Mouse (Mus musculus): ENCODE measurements around the gene Prkcd. TPM values are rescaled to one million over a fixed set of nuclear protein-coding genes. Genes with fewer than 3 reads are reported as not detected.

Prkcd gene
- polyA plus RNA-seq, 1 experiment: 32.1 TPM

DNA sequence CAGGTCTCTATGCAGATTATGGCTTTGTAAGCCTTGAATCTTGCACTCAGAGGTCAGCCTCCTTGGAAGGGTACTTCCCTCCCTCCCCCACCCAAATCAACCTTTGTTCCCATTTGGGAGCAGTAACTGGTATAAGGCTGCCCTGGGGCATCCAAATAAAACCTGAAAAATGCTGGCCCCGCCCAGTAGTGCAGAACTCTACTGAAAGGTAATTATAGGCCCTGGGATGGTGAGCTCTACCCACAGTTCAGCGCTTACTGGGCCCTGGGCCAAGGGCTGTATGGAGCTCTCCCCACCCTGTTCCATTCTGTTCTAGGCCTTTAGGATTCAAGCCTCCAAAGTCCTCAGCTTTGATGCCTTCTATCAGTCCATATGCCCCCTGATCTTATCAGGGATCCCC lies 11.1 kb upstream of the Prkcd start:
- peaks cover 17% of the 10 kb centered on the region for H3K27me3 ChIP-seq (replicated peaks)
- TF ChIP-seq GATA1 (IDR thresholded peaks at IDR 0.05; ENCODE audit: borderline replicate concordance, low read length) (no peak), FLI1 (IDR thresholded peaks at IDR 0.05; ENCODE audit: low read length) (no peak)
- no peaks in the 10 kb centered on the region for H3K9me3 ChIP-seq
- no peaks in the 10 kb centered on the region for H3K36me3 ChIP-seq (replicated peaks; ENCODE audit: low read length)
- H3K4me3 ChIP-seq (replicated peaks): no peak overlapping the region
- H3K4me1 ChIP-seq: peaks cover 89% of the 10 kb centered on the region

DNA sequence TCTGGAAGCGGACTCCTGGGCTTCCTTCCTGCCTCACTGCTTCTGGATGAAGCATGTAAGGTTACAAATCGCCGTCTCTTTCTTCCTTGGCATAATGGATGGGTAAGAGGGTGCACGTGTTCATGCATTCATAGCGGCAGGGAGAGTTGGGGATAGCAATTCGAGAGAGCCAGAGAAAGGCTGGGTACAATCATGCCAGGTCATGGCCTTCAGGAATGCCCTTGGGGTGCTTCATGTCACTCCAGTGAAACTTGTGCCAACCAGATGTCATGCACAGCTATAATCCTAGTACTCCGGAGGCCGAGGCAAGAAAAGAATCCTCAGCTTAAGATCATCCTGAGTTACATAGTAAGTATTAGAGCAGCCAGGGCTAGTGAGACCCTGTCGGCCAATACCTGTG lies 10.5 kb upstream of the Prkcd start:
- TF ChIP-seq FLI1 (IDR thresholded peaks at IDR 0.05; ENCODE audit: low read length): no peak
- TF ChIP-seq GATA1 (IDR thresholded peaks at IDR 0.05; ENCODE audit: borderline replicate concordance, low read length): no peak
- Histone ChIP-seq H3K4me1 (peaks cover 90% of the 10 kb centered on the region), H3K9me3 (no peaks in the 10 kb centered on the region), H3K36me3 (replicated peaks; ENCODE audit: low read length) (no peaks in the 10 kb centered on the region), H3K4me3 (replicated peaks) (no peak overlapping the region), H3K27me3 (replicated peaks) (peaks cover 17% of the 10 kb centered on the region)

DNA sequence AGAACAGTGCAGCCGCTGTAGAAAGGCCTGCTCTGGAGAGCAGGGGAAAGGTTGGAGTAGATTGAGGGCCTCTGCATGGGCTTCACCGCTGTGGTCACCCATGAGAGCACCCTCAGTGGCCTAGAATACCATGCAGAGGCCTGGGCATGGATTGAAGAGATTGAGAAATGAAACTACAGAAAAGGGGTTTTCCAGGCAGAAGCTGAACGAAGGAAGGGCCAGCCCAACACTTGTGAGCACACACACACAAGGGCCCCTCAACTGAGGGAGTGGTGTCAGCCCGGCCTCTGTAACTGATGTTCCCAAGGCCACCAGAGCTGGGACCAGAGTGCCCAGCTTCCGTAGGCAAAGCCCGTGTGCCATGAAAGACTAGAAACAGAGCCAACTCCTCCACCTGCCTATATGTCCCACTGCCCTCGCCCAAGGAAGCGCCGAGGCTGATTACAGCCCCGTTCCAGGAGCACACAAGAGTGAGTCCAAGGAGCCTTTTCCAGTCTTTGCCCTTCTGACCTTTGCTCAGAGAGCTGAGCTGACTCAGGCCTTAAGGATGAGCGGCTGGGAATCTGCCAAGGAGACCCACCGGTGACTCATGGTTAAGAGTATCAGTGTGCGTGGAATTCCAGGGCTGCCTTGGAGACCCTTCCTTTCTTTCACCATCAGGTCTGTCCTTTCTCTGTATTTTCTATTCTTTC lies 9.4 kb upstream of the Prkcd start:
- Histone ChIP-seq H3K4me3 (replicated peaks) (no peak overlapping the region), H3K27me3 (replicated peaks) (peaks cover 17% of the 10 kb centered on the region), H3K9me3 (no peaks in the 10 kb centered on the region), H3K4me1 (peaks cover 93% of the 10 kb centered on the region), H3K36me3 (replicated peaks; ENCODE audit: low read length) (no peaks in the 10 kb centered on the region)
- no peak for TF ChIP-seq GATA1 (IDR thresholded peaks at IDR 0.05; ENCODE audit: borderline replicate concordance, low read length)
- TF ChIP-seq FLI1 (IDR thresholded peaks at IDR 0.05; ENCODE audit: low read length): no peak

DNA sequence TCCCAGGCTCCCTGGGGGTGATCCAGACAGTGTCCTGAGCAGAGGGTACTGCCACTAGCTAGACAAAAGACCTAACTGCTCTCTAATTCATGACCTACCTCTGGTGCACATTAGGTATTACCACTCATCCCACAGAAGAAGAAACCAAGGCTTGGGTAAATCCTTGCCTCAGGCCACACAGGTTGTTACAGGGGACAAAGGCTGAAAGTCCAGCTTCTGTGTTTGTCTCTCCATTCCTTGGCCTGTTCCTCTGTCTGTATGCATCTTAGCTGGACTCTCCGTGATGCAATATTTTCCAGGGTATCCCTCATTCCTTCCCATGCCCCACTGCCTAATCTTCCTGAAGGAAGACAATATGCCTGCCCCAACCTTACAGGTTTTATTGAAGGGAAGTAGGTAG lies 8.4 kb upstream of the Prkcd start:
- Histone ChIP-seq H3K4me1 (peaks cover 94% of the 10 kb centered on the region), H3K36me3 (replicated peaks; ENCODE audit: low read length) (no peaks in the 10 kb centered on the region), H3K4me3 (replicated peaks) (no peak overlapping the region), H3K27me3 (replicated peaks) (peaks cover 17% of the 10 kb centered on the region), H3K9me3 (no peaks in the 10 kb centered on the region)
- TF ChIP-seq FLI1 (IDR thresholded peaks at IDR 0.05; ENCODE audit: low read length): no peak
- no peak for TF ChIP-seq GATA1 (IDR thresholded peaks at IDR 0.05; ENCODE audit: borderline replicate concordance, low read length)

DNA sequence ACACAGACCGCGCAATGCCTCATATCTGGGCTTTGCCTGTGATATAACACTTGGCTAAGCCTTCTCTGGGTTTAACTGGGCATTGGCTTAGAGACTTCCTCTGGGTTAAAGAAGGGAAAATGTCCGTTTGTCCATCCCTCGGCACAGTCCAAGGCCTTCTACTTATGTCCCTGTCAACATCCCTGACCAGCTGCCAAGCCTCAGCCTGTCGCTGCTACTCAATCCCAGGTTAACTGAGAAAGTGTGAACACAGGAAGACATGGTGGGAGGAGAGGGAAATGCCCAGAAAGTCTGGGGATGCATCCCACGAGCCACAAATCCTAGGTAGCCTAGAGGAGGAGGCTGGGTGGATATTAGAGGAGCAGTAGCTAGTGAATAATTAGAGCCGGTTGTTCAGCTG lies 7.7 kb upstream of the Prkcd start:
- Histone ChIP-seq H3K4me1 (peaks cover 94% of the 10 kb centered on the region), H3K27me3 (replicated peaks) (peaks cover 14% of the 10 kb centered on the region), H3K36me3 (replicated peaks; ENCODE audit: low read length) (no peaks in the 10 kb centered on the region)

DNA sequence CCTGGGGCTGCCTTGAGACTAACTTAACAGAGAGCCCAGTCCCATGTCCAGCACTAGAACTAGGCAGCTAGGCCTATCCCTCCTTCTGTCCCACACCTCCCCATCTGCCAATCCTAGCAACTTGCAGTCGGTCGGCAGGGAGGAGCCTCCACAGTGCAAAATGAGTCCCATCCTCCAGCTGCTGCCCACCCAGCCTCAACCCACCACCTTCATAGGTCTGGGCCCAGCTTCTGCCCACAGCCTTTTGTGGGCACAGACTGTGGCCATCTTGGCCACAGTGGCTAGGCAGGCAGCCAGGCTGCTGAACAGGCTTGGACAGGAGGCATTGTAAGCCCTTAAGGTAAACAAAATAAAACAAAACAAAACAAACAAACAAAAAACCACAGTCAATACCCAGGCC lies 5.8 kb upstream of the Prkcd start:
- peaks cover 99% of the 10 kb centered on the region for H3K4me1 ChIP-seq

More for the DNA sequence above, 7.7 kb upstream of the Prkcd start:
- no peaks in the 10 kb centered on the region for H3K9me3 ChIP-seq
- H3K4me3 ChIP-seq (replicated peaks): peak overlapping the region; percentile 47
- TF ChIP-seq GATA1 (IDR thresholded peaks at IDR 0.05; ENCODE audit: borderline replicate concordance, low read length): no peak
- TF ChIP-seq FLI1 (IDR thresholded peaks at IDR 0.05; ENCODE audit: low read length): no peak

DNA sequence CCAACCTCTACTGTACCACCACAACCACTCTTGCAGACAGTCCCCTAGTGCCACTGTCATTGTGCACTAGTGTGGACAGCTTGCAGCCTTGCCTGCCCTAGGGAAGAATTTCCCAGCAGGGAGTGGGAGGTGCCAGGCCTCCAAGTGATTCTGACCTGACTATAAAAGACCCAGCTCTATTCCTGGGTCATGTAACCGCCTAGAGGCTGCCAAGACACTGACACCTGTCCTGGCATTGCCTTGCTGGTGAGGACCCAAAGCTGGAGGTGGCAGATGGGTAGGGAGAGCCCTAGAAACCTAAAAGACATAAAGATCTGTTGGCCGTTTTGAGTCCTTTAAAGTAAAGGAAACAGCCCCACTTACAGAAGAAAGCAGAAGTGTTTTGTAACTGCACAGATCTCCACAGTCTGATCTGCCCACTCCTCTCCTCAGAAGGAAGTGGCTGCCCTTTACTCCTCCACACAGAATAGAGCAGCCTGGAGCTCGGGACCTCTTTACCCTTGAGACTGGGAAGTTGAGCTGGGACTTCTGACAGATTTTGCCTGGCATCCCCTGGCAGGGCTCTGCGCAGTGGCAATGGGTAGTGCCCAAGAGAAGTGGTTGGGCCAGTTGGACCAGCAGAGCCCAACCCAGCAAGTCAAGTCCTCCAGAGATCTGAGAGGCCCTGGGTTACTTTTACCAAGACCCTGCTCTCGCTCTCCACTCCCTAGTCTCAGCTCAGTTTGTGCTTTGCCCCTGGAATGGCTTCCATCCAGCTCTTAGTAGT lies 5.0 kb upstream of the Prkcd start:
- TF ChIP-seq FLI1 (IDR thresholded peaks at IDR 0.05; ENCODE audit: low read length) (no peak), GATA1 (IDR thresholded peaks at IDR 0.05; ENCODE audit: borderline replicate concordance, low read length) (no peak)
- Histone ChIP-seq H3K36me3 (replicated peaks; ENCODE audit: low read length) (no peaks in the 10 kb centered on the region), H3K9me3 (no peaks in the 10 kb centered on the region), H3K27me3 (replicated peaks) (peaks cover under 1% of the 10 kb centered on the region), H3K4me1 (peaks cover 97% of the 10 kb centered on the region), H3K4me3 (replicated peaks) (peak overlapping the region; percentile 47)

More for the DNA sequence above, 5.8 kb upstream of the Prkcd start:
- Histone ChIP-seq H3K27me3 (replicated peaks) (peaks cover 5% of the 10 kb centered on the region), H3K9me3 (no peaks in the 10 kb centered on the region), H3K4me3 (replicated peaks) (no peak overlapping the region), H3K36me3 (replicated peaks; ENCODE audit: low read length) (no peaks in the 10 kb centered on the region)
- no peak for TF ChIP-seq GATA1 (IDR thresholded peaks at IDR 0.05; ENCODE audit: borderline replicate concordance, low read length)

DNA sequence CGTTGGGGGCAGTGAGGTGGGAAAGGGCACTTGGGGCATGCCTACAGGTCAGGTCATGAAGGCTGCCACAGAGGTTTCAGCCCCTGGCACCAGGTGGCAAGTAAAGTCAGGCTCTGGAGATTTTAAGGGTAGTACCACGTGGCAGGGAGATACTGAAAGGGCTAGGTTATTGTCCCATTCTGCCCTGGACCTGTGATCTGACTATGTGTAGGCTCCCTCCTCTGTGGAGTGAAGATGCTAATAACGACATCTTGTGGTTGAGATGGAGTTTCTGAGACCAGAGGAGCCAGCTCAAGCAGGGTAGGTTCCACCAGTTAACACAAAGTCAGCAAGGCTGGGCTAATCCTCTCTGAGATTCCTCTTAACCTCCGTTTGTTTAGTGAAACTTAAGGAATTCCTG lies 3.8 kb upstream of the Prkcd start:
- no peak overlapping the region for H3K4me3 ChIP-seq (replicated peaks)
- TF ChIP-seq GATA1 (IDR thresholded peaks at IDR 0.05; ENCODE audit: borderline replicate concordance, low read length): no peak
- TF ChIP-seq FLI1 (IDR thresholded peaks at IDR 0.05; ENCODE audit: low read length): no peak
- H3K9me3 ChIP-seq: no peaks in the 10 kb centered on the region
- H3K4me1 ChIP-seq: peaks cover 89% of the 10 kb centered on the region
- no peaks in the 10 kb centered on the region for H3K36me3 ChIP-seq (replicated peaks; ENCODE audit: low read length)
- no peaks in the 10 kb centered on the region for H3K27me3 ChIP-seq (replicated peaks)

DNA sequence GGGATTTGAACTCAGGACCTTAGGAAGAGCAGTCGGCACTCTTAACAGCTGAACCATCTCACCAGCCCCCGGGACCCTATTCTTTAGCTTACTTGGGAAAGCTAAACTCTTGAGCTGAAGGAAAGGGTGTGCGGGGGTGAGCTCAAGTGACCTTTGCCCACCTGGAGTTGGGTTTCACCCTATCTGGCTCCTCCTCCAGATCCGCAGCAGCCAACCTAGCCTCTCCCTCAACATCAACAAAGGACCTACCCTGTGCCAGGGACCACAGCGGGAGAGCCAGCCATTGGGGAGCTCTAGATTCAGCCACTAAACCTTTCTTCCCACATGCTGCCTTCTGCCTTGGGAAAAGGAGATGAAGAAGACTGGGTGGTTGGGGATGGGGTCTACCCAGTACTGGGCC lies 2.2 kb upstream of the Prkcd start:
- Histone ChIP-seq H3K9me3 (no peaks in the 10 kb centered on the region), H3K4me1 (peaks cover 89% of the 10 kb centered on the region), H3K36me3 (replicated peaks; ENCODE audit: low read length) (peaks cover 9% of the 10 kb centered on the region), H3K27me3 (replicated peaks) (no peaks in the 10 kb centered on the region), H3K4me3 (replicated peaks) (no peak overlapping the region)
- no peak for TF ChIP-seq FLI1 (IDR thresholded peaks at IDR 0.05; ENCODE audit: low read length)
- TF ChIP-seq GATA1 (IDR thresholded peaks at IDR 0.05; ENCODE audit: borderline replicate concordance, low read length): no peak

Data from megakaryocyte, embryonic 14.5 days (primary cell).